Mouse (Mus musculus) bone marrow, adult 2 months (tissue): ENCODE results near the gene BC005624.

Source experiments
- CTCF ChIP-seq: fragments of 200-500 bp; IDR thresholded peaks from 2 replicates; pipeline ENCODE4 v1.5.1; 2011; ENCODE audit warnings: low read length, control low read depth; ENCODE audit not compliant: control insufficient read depth, insufficient read depth
- POLR2A ChIP-seq: fragments of 200-500 bp; IDR thresholded peaks from 2 replicates; pipeline ENCODE4 v1.6.1; 2011; ENCODE audit warnings: low read depth, mild to moderate bottlenecking, control low read depth, low read length, borderline replicate concordance; ENCODE audit not compliant: control insufficient read depth

DNA sequence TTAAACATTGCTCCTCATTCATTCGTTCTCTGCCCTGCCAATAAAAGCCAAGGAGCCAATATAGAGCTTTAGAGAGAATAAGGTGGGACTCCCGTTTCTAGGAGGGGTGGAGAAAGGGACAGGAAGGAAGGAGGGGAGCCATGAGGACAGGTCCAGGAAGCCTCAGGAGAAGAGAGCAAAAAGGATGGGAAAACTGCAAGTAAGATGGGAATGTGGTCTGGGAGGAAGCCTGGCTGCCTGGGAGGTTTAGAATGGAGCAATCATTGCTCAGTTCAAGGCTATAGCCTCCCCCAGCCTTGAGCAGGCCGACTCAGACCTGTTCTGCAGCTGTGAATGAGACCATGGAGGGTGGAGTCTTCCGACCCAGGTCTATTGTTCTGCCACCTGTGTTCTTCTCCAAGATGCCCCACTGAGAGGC, 43.4 kb downstream of the BC005624 start:
- TF ChIP-seq POLR2A, result no peak
- TF ChIP-seq CTCF, result no peak
